Mouse (Mus musculus) c-Kit-positive CD71-negative TER-119-negative erythroid progenitor cells, embryonic 14.5 days (primary cell): ENCODE data around the gene Gm20388.

Experiments used
- DNase-seq: peaks from one replicate; pipeline ENCODE4 v3.0.0-alpha.2; 2013; ENCODE audit warnings: low read depth

Gm20388 gene

DNA sequence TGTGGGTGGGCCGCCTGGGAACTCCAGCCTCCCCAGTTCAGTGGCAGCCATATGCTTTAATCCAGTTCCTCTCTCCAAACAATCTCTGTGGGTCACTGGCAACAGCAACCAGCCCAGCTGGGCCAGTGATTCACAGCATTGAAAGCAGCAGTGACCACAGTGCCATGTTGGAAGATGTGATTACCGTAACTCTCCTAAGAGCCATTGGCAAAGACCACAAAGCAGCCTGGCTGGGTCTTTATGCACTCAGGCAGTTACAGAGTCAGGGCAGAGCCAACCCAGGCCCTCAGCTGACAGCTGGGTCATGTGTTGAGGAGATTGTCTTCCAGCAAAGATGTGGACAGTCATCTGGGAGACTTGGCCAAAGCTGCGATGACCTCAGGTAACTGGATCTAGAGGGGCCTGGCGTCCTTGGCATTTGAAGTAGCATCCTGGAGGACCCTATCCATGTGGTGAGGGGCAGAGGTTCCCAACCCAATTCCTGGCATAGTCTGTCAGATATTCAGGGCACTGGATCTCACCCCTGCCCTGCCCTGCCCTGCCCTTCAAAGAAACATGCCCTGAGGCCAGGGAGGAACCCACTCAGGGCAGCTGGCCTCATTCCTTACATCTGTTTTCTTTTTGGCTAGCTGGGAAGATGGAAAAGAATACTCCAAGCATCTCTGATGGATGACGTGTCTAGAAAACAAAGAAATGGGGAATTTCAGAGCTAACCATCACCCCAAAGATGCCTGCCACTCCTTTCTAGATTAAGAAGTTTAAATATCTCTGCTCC lies 1052.2 kb downstream of the Gm20388 start:
- no peak for DNase-seq

DNA sequence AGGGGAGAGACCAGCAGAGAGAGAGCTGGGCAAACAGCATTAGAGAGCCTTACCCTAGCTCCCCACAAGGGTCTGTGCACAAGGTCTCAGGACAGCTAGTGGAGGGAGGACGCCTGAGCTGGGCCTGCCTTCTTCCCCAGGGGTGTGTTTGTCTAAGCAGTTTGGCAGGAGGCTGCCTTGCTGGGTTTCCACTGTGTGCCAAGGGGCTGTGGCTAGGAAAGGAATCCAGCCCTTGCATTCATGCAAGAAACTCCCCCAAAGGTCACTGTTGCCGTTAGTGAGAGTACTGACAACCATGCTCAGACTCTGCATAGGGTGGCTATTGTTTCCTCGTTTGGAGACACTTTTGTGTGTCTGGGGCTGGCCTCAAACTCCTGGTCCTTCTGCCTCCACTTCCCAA lies 1055.9 kb downstream of the Gm20388 start:
- no peak for DNase-seq

DNA sequence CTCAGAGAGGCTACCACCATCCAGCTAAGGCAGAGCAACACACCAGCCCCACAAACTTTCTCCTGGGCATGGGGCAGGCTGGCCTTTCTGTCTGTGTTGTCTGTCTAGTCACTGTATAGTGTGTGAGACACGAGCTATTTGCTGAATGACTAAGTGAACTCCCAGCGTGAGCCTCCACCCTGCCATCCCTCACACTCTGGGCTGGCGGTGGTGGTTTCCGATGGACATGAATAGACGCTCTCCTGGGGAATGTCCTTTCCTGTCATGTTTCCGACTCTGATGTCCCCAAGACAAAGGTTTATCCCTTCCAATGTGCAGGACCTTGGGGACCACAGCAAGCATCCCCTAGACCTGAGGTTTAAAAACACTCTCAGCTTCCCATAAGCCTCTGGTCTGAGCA lies 1057.7 kb downstream of the Gm20388 start:
- DNase-seq: no peak

DNA sequence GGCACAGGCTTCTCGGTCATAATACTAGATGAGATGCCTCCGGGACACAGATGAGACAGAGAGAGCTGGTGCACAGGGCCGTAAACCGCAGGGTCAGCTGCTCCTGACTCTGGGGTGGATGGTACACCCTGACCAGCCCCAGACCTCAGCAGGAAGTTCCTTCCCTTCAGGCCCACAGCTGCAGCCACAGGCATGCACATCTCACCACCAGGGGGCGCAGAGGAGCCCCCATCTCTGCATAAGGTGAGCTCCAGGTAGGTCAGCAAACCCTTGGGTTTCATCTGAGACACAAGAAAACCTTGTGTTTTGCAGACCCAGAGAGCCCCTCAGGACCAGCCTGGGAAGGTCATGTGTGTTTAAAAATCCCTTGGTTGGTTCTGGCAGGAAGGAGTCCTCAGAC lies 1059.7 kb downstream of the Gm20388 start:
- no peak for DNase-seq

DNA sequence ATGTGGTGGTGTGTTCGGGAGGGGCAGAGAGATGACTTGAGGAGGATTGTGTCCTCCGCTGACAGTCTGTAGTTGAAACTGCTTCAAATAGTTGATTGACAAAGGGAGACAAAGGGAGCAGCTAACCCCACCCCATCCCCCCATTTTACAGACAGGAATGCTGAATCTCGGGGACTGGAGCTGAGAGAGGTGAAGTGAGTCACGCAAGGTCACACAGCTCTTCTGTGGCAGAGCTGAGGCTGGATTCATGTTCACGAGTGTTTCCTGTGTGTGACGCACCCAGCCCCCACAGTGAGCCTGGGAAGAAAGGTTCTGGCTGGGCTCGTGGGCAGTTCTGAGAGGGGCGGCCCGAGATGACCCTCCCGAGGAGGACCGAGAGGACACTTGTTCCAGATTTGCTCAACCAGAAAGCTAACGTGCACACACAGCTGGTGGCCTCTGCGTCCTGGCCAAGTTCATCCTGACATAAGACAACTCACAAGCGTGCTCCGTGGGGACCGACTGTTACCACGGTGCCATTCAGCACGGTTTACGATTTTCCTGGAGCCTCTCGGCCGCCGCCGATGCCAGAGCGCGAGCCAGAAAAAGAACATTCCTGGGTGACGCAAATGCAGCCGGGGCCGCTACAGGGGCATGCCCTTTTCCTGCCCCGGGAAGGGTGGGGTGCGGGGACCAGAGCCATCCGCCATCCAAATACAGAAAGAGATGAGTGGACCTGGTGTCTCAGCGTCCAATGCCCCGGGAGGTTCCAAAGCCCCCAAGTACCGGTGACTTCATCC lies 1061.2 kb downstream of the Gm20388 start:
- DNase-seq: no peak

DNA sequence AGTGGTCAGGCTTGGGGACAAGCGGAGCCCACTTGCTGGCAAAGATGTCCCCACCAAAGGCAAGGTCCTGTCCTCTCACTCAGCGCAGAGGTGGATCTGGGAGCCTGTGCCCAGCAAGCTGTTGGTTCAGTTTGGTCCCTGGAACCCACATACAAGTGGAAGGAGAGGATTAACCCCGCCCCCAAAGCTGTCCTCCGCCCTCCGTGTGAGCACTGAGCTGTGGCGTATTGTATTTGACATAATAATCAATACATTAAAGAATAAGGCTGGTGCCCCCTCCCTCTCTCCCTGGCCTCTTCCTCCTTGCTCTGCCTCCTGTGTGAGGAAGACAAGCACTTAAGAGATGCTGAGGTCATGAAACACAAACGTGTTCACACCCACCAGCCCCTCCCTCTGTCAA lies 1062.4 kb downstream of the Gm20388 start:
- no peak for DNase-seq

DNA sequence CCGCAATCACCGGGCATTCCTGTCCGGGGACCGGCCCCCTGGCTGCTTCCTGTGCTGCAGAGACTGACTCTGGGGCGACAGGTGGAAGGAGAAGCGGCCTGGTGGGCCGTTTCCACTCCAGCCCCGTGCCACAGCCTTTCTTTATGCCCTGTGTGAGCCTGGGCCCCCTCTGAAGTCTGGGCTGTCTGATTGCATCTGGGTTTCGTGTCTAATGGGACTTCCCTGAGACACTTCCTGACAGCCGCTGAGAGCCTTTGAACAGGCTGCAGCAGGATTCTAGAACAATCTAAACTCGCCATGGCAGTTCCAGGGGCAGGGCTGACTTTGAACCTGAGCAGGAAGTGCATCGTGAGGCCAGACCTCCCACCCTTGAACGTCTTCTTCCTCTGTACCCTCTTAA lies 1066.5 kb downstream of the Gm20388 start:
- no peak for DNase-seq

DNA sequence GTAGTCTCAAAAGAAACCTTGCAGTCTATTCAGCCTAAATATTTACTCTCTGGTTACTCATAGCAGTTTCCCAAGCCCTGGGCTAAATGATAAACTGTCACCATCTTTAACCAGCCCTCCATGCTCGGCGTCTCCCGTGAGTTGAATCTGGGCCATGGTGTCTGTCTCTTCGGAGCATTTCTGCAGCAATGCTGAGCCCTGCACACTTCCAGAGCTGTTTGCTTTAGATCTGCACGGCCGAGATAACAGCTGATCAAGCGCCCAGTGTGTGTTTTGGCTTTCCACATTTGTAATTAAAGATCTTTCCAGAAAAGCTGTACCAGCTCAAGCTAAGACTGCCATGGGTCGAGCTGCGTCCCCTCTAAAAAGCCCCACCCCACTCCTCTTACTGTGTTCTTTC lies 1068.6 kb downstream of the Gm20388 start:
- DNase-seq: no peak

DNA sequence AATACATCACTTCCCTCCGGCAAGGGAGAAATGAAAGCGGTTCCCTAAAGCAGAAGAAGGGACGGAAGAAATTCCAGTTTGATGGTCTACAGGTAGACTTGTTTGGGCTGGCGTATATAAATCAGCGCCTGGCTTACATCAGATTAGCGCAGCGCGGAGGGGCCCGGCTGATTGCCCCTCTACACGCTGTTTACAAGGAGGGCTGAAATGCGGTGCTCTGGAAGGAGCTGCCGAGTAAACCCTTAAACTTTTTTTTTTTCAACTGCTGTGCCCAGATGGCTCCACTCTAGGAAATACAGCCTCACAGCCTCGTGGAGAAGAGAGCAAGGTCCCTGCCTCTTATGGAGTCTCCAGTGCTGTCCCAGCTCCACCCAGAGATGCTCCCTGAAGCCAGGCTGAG lies 1070.3 kb downstream of the Gm20388 start:
- DNase-seq: no peak

DNA sequence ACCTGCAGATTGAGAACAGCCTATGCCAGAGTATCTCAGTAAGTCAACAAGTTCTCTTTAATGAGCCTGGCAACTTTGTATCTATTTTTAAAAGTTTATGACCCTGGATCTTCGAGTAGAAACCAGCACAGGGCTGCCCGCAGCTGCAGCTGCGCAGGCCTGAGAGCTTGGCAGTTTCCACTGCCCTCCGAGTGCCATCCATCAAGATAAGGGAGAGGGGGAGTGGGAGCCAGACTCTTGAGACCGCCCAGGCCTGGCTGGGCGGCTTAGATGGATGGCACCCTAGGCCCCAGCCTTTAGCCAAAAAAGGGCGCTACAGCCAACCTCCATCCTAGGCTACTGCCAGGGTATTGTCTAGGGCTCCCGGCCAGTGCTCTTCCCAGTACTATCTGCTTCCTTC lies 1074.2 kb downstream of the Gm20388 start:
- DNase-seq: no peak

DNA sequence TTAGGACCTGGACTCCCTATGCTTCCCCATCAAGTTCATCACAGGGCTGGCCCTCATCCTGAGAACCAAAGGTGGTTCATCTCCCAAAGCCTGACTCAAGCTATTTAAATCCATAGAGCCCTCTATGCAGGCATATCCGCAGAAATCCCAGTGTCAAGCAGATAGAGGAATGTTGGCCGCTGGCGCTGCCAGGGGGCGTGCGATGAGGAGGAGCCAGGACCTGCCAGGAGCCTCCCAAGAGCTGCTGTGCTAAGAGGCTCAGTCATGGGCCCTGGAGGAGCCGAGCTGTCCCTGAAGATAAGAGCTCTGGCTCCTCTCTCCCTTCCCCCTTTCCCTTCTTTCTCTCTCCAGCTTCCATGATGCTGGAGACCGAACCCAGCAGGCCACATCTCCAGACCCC lies 1075.4 kb downstream of the Gm20388 start:
- DNase-seq: no peak

DNA sequence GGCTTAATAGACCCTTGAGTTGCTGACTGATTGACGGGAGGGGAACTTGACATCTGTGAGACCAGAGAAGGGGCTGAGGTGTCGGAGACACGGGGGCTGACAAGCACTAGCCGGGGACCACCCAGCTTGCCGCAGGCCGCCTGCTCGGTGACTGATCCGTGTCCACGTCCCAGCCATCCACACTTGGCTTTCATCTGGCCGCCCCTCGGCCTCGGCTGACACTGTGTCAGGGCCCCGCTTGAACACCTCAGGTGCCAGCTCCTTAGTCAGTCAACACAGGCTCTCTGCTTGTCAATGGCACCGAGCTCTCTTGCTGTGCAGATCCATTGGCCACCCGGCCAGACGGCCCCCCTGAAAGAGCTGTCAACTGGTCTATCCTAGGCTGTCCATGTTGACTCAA lies 1083.1 kb downstream of the Gm20388 start:
- no peak for DNase-seq

DNA sequence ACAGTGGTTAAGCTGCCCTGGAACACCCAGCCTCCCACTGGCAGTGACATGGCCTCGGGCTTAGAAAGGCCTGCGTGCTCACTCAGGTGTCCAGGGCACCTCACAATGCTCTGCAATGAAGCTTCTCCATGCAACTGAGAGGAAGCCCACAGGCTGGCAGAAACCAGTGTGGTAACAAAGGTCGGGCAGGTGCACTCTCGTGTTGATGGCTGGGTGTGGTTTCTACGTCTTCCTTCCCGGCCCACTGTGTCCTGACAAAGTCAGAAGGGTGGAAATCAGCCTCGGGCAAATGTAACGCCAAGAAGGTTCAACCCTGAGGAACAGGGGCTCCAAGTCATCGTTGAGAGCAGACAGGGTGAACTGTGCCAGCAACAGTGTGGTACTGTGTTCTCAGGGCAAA lies 1084.8 kb downstream of the Gm20388 start:
- no peak for DNase-seq

DNA sequence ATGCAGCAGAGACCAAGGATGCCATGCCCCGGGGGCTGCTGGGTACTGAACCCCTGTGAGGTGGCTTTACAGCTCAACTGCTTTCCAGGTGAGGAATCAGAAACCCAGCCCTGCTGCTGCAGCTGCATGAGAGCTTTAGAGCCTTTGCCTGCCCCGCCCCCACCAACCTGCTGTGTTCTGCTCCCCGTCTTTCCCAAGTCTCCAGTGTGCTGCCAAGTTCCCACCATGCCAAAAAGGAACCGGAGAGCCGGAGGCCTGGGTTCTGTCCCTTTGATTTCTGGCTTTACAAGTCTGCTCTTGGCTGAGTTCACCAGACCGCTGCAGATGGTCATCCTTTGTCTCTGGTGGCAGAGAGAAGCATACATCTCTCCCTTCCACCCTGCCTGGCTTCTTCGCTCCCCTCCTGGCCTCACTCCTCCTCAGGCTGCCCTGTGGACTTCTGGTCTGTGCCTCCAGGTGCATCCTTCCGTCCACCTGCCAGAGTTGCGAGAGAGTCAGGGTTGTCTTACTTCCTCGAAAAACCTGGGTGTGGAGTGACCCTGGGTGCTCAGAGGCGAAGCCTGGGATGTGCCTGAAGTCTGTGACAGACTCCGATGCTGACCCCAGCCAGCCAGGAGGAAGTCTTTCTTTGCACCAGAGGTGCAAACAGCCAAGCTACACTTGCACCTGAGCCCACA lies 1086.4 kb downstream of the Gm20388 start:
- no peak for DNase-seq

DNA sequence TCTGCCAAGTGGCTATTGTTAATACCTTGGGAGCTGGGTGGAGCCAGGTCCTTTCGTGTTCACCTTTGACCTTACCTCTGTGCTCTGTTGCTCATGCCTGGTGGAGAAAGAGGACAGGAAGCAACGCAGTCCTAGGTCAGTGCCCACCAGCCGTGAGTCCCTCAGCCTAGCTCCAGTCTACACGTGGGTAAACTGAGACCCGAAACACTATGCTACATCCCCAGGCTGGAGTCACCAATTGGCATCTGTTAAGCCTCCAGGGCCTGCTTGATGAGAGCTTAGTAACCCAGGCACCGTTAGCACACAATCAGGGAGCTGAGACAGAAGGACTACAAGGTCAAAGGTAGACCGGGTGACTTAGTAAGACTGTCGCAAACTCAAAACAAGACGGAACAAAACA lies 1087.3 kb downstream of the Gm20388 start:
- no peak for DNase-seq

DNA sequence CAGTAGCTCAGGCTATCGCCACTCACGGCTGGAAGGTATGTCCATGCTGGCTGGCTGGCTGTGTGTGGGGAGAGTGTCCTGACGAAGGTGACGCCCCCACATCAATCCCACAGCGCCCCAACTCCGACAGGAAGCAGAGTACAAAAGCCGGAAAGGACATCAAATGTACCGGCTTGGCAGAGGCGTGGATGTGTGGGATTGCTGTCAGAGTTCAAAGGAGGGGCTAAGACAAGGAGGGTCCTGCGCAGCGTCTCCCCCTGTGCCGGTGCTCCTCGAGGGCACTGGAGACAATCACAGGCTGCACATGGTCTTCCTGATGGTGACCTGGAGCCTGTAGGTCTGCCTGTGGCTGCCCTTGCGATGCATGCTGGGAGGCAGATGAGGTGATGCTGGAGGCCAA lies 1088.3 kb downstream of the Gm20388 start:
- DNase-seq: no peak

DNA sequence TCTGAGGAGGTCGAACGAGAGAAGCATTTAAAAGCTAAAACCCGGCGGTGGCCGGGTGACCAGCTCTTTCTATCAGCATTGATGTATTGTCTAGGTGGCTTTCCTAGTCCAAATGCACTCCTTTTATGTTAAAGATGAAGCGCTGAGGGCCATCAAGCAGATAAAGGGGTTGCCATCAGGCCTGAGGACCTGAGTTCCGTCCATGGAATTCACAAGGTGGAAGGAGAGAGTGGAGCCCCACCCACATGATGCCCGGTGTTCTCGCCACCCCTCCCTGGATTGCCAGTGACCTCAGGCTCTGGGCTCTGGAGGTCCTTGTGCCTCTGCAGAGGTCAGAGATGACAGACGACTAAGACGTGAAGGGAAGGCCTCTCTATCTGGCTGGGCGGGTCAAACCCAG lies 1091.3 kb downstream of the Gm20388 start:
- no peak for DNase-seq

DNA sequence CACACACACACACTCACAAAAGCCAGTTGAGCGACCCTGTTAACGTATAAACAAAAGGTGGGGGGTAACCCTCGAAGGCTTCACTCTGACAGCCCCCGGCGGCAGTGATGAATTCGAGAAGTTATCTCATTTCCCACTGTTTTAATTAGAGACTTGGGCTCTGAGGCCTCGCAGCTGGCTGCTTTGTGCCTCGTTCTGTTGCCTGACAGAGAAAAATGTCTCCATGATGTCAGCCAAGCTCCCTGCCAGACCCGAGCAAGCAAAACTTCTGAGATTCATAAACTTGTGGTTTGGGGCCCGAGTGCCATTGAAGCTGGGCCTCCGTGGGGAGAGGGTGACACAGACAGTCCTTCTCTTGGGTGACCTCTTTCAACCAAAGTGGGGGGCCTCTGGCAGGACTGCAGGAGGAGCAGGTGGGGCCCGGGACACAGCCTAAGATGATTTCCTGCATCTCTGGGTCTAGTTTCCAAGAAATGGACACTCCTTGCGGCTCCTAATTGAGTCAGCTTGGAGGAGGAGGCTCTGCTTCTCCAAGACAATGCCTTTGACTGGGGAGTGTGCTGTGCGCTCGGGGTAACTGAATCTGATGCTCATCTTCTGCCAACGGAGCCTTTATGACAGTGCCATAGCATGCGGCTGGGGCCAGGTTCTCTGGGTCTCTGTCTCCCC lies 1092.4 kb downstream of the Gm20388 start:
- DNase-seq: no peak

DNA sequence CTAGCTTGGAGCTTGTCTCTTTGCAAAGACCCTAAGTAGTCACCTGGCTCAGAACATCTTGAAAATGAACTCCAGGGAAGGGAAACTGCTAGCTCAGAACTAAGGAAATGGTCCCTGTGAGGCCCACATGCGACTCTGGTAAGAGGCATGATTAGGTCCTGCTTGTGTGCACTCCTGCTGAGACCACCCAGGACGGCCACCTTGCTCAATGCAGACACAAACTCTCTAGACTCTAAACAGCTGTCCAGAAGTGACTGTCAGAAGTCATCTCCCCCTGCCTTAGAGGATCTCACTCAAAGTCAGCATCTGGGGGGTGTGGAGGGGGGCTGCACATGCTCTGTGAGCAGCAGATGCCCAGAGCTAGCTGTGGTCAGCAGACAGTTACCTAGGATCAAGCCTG lies 1093.0 kb downstream of the Gm20388 start:
- no peak for DNase-seq

DNA sequence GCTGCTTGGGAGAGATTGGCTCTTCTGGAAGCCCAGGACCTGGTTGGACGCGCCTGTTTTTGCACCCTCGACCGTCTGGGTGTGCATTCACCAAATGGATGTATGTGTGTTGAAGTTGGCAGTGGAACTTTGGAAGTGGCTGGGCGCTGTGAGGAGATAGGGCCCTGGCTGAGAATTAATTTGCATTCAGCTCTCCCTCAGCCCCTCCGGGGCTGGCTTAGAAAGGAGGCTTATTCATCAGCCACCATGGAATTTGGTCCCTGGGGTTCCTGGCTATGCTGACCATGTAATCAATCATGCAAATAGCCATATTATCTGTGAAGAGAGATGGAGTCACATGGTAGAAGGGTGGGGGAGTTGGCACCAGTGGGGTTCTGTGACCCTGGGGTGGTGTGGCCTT lies 1102.7 kb downstream of the Gm20388 start:
- no peak for DNase-seq

DNA sequence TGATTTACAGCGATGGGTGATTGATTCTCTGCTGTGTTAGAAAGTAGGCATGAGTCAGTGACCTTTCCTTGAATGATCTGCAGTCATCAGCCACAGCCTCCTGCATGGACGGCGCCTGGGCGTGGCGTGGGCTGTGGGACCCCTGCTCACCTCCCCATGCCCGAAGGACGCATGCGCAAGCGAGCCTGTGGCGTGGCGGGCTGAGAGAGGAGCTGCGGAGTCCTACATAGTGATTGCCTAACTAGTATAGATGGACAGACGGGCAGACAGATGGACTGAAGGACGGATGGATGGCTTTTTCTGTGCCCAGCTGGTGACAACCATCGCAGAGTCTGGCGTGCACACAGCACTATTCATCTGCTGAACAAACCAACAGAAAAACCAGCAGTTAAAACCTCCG lies 1106.0 kb downstream of the Gm20388 start:
- DNase-seq: no peak

DNA sequence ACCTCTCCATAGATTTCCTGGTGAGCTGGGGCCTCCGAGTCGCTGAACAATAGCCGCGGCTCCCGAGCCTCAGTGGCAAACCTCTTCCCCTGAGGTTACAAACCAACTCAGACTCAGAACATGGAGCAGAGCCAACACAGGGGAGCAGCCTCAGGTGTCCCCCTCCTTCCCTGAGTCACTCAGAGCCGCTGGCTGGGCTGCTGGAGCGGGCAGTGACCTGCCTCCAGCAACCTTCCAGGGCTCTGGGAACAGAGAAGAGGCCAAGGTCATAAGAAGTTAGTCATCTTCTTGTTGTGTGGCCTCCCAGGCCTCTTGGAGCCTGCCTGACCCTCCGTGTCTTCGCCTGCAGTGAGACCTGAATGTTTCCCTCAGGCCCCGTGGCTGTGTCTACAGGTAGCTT lies 1107.6 kb downstream of the Gm20388 start:
- DNase-seq: no peak

DNA sequence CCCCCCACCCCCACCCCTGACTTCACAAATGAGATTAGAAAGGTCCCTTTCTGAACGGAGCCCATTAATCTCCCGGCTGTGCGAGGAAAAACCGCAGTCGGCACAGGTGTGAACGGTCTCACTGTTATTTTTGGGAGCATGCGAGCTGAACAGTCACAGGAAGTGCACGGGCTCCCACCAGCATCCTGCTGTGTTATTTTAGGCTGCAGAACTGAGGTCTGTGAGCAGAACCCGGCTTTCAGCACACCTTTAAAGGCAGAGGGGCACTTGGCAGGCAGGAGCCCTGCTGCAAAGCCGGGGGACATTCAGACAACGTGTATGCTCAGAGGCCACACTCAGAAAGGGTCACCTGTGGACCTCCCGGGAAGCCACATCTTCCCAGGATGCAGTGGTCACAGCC lies 1110.8 kb downstream of the Gm20388 start:
- no peak for DNase-seq
